Mouse (Mus musculus) kidney, adult 11 months (tissue): ENCODE data around the gene Wipf1.
A peak's percentile ranks its signal among the peaks of the same experiment; 100 is the strongest.
"Not testable (repeated sequence)": the region's sequence is repeated elsewhere in the genome, so short reads cannot be mapped to it uniquely, and the experiment has no call there.

Experiments used
- DNase-seq: peaks from one replicate; pipeline ENCODE4 v3.0.0; 2022

The Wipf1 gene

DNA sequence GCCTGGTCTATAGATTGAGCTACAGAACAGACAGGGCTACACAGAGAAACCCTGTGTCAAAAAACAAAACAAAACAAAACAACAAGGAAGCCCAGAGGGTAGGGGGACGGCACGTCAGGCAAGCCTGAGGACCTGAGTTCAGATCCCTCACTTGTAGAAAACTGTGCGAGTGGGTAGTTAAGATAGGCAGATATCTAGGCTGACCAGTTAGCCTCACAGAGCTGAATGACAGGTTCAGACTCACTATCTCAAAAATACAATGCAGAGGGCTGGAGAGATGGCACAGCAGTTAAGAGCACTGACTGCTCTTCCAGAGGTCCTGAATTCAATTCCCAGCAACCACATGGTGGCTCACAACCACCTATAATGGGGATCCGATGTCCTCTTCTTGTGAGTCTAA lies 23.2 kb downstream of the Wipf1 start:
- not testable (repeated sequence) for DNase-seq

DNA sequence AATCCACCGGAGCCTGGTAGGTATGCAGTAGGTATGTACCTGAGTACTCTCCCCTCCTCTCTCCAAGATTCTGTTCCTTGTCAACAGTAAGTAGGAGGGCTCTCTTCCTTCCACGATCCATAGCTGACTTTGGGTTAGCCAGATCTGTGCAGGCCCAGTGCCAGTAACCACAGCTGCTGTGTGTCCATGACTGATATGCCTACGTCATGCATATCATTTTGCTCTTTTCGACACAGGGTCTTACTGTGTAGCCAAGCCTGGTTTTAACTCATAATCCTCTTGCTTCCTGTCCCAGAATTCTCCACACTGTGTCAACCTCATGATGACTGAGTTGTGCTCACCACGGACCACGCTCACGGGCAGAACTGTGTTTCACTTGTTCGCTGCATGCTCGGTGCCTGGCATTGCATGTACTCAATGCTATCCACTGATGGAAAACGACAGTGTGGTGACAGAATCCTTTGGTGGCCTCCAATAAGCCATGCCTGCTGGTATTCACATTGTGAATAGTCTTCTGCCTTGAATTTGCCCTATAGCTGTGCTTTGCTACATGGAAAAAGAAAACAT lies 26.6 kb downstream of the Wipf1 start:
- DNase-seq = no peak

DNA sequence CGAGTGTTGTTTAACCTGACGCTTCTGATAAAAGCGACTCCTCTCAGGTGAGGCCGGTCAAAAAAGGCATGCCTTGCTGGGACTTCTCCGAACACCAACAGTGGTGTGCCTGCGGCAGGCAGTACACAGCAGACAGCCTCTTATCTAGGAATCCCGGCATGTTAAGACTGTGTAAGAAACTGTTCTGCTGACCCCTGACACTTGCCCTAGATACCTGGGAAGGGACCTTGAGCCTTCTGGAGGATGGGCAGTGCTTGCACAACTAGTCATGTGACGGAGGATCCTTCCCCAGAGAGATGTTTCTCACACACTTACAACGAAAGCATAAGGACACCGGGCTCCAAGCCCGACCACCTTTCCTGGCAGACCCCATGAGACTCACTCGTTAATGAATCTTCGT lies 28.7 kb downstream of the Wipf1 start:
- peak; percentile 60 for DNase-seq

DNA sequence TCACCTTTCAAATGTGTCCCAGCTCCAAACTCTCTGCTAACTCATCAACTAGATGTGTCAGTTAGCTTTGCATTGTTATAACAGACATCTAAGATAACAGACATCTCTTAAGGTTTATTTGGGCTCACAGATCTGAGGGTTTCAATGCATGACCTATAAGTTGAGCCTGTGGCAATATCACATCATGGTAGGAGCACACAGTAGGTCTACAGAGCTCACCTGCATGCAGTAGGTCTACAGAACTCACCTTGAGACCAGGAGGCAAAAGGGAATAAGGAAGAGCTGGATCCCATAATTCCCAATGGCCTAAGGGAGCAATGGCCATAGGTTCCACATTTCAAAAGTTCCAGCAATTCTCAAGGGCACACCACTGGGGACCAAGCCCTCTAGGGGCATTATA lies 31.2 kb downstream of the Wipf1 start:
- no peak for DNase-seq

DNA sequence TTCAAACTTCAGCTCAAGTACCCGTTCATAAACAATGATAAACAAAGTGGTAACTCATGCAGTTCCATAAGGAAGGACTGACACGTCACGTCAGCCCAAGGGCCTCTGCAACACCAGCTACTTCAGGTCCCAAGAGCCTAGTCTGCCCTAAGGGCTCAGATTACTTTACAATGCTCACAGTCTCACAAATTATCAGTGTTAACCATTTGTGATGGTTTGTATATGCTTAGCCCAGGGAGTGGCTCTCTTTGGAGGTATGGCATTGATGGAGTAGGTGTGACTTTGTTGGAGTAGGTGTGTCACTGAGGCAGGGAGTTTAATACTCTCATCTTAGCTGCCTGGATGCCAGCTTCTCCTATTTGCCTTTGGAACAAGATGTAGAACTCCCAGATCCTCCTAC lies 32.0 kb downstream of the Wipf1 start:
- no peak for DNase-seq

DNA sequence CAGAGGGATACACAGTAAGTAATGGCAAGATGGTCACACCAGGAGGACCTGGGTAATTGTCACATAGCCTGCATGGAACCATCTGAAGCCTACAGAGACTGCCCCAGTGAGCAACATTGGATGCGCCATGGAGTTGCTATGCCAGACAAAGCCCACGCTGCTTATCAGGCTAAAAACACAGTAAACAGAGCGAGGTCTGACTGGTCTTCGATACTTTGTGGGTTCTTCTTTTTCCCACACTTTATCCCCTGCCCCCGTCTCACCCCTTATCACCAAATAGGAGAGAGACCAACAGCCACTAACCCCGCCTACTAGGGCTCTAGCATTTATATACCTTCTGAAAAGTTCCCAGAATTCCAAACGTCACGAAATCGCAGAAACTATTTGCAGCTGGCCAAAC lies 32.6 kb downstream of the Wipf1 start:
- no peak for DNase-seq

DNA sequence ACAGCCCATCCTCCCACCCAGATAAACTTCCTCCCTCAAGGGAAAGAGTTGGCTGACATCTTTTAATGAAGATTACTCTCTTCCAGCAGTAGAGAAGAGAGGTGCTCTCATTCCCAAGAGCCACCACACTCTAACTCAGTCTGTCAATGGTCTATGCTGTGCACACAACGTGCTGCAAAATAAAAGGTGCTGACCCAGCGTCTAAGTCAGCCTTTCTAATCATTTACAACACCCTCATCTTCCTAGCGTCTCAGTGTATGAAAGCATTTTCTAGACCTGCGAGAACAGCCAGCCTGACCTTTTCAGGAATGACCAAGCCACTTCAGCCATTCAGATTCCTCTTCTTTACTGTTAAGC lies 33.2 kb downstream of the Wipf1 start:
- peak; percentile 30 for DNase-seq

DNA sequence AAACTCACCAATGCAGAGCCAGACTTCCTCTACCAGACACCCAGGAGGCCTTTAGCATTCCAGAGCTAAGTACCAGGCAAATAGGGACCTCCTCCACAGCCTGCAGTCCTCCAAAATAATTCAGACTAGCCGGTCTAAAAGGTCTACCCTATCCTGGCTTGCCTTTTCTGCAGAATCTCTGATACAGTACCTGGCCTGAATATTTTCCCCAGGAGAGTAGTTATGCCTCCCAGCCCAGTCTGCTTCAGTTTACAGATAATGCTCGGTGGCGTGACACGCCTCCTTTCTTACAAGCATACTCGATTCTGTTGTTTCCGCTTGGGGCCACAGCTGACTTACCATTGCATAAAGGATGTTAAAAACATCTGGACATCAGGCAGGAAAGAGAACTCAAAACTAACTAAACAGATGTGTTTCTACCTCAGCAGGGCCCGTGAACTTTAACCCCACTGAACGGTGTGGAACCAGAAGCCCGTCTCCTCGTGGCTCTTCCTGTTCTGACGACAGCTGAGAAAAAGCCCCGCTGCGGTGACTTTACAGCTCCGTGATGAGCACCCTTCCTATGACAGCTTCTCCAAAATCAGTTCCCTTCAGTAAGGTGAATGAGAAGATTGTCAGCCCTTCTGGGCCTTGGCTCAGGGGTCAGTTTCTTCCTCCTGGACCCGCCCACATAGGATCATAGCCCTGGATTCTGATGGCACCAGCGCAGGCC lies 33.8 kb downstream of the Wipf1 start:
- no peak for DNase-seq

DNA sequence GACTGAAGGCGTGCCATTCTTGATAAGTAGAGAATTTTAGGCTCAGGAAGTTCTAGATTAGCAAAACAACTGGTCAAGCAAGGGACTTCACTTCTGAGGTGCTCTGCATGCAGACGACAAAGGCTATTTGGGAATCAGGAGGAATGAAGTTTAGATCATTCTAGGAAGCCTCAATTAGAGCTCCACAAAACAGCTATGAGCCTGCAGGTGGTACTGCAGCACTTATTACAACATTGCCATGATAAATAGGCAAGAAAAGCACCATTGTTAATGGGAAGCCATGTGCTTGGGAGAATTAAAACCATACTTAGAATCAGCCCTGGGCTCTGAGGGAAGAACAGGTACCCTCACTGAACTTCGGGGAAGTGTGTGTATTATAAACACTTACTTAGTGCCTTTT lies 36.0 kb downstream of the Wipf1 start:
- no peak for DNase-seq

DNA sequence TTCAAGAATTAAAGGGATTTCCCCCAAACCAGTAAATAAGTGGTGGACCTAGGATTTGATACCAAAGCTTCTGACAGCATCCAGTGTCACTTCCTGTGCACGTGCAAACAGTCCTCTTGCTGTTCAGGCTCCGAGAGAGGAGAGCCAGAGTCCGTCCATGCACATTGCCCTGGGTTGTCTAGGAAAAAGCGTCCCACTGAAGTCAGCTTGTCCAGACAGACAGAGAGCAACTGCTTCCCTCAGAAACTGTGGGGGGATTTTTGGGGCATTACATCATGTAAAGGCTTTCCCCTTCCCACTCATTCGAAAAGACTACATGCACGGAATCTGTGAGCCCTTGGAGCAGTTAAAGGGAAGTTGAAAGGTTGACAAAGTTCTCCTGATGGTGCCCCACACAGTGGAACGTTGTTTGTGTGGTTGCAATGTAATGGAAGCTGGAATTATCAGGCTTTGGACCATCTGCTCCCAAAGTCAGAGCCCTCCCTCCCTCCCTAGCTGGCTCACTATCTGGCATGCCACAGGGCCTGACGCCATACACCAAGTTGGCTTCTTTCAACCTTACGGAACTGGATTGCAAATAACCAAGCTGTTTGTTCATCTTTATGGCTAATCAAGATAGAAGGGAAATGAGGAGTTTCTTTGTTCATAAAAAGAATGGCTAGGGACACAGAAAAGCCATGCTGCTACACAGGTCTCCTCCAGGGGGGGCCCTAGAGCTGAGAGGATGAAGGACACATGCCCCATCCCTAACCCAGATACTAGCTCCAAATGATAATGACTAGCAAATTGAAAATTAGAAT lies 37.9 kb downstream of the Wipf1 start:
- DNase-seq = no peak

DNA sequence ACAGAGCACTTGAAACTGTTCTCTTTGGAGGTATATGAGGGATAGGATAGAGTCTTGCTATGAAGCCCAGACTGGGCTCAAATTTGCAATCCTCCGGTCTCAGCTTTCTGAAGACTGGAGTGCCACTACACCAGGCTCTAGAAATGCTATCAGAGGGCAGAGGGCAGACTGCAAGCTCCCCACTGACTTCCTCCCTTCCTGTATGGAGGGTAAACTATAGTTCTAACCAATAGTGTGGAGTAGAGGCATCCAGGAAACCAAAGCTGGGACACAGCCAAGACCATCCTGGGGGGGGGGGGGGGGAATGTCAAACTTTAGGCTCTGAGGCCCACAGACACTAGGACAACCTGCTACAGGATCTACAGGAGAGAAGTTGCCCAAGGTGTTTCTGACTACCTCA lies 39.1 kb downstream of the Wipf1 start:
- DNase-seq = no peak

DNA sequence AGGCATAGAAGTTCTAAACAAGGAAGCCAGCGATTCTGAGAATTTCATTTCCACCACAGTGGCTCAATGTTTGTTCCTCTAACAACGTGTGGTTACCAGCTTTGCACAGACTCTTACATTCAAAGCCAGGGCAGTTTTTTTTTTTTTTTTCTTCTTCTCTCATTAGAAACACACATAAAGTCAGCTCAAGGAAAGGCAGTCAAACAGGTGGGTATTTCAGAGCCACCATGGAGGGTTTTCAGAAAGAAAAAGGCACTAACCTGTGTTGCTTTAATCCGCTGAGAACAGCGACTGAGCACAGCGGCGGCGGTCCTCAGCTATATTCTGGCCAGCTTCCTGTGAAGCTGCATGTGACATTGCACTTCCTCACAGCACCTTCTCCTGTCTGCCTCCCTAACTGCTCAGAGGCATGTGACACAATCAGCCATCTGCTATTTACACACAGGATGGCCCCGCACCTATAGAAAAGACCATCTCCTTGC lies 43.4 kb downstream of the Wipf1 start:
- no peak for DNase-seq

DNA sequence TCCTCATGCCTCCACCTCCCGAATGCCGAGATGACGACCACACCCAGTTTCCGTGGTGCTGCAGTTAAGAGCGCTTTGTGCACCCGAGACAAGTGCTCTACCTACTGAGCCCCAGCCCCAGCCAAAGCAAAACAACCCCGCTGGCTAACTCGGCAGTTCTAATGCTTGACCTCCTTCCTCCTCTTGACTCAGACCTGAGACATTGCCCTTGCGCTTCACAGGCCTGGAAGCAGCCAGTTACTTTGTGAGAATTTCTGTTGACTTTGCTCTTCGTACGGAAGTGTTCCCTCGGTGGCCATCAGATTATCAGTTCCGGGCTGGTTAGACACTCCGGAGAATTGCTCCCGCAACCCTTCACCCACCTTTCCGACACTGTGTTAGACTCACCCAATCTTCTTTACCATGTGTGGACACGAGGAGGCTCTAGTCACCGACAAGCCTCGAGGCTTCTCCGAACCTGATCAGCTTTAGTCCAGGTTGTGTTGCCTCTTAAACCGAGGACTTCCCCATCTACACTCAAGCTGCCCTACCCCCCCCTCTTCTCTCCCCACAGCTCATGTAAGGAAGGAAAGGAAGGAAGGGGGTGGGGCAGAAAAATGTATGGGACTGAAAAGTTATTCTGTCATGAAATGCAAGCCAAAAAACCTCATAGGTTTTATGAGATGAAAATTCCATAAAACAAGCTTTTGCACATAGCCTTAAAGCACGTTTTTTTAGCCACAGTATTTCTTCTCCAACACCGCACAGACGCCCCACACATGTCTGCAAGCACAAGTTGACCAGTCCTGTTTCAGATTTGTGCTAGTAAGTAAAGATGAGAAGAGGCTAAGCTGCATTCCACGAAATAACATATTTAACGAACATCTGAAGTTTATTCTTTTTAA lies 44.1 kb downstream of the Wipf1 start:
- DNase-seq = no peak

DNA sequence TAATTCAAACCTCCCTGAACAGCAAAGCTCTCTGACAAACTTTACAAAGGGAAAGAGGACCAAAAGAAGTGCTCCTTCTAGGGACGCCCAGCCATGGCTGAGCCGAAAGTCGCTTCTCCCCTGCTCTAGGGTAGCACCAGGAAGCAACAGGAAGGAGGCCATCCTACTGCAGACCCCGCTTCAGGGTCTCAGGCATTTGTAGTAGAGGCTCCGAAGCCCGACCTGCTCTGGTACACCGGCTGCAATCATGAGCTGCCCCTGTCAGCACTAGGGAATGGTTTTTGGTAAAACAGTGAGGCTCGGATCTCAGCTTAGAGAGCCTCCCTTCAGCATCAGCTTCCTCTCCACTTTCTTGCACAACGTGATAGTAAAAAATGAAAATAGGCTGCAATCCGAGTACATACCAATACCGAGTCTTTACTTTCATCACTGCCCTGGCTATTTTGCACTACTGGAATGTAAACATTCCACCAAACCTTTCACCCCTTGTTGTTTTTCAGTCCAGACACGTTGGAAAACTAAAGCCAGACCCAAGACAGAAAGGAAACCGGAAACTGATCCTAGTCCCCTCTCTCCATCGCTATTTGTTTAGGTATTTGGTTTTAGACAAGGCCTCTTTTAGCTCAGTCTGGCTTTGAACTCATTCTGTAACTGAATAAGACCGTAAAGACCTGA lies 44.8 kb downstream of the Wipf1 start:
- DNase-seq = no peak

DNA sequence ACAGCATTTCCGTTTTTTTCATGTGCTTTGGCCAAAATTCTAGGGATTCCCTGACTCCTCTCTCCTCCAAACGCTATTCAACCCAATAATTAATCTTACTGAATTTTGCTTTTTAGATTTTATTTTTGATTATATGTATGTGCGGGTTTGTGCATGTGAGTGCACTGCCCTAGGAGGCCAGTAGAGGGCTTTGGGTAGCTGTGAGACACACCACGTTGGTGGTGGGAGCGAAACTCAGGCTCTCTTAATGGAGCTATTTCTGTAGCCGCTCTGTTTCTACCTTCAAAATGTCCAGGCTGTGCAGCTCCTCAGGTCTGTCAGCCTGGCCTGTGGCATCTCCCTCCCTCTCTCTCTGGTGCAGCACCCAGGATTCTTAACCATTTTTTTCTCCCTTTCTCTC lies 50.7 kb downstream of the Wipf1 start:
- no peak for DNase-seq

DNA sequence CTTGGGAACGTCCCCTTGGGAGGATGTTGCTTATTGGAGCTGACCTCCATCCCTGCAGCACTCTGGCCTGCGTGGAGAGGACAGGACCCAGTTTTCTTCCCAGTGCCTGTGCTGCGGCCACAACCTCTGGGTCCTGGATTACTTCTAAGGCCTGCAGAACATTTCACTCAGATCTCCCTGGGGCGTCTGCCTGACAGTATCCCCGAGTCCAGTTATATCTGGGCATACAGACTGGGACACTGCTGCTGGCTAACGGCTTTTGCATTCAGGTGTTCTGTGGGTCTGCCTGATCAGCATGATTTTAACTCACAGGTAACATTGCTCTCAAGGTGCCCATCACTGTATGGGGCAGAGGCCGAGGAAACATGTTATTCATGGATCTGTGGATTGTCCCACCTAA lies 52.0 kb downstream of the Wipf1 start:
- DNase-seq = no peak

DNA sequence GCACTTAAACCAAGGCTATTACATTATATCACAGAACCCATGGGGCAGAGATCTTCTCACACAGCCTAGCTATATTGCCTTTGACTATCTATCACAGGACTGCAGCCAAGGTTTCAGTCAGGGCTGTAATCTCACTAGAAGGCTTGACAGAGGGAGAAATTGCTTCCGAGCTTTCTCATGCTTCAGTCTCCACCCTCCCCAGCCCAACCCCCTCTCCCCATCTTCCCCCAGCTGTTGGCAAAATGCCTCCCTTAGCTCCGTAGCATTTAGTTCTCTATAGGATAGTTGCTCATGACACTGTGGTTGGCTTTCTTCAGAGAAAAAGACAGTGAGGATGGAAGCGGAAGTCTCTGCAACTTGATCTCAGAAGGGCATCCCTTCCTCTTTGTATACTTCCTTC lies 54.0 kb downstream of the Wipf1 start:
- no peak for DNase-seq

DNA sequence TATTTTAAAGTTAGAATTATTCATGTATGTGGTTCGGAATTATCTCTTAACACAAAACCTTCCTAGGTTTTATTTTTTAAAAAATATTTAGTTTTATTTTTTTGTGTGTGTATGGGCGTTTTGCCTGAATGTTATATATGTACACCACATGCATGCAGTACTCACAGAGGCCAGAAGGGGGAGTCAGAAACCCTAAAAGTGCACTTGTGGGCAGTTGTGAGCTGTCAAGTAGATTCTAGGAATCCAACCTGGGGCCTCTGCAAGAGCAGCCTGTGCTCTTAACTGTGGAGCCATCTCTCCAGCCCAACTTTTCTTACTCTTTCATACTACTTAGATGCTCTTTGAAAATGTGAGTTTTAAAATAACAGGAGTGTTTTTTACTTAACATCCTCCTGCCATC lies 57.4 kb downstream of the Wipf1 start:
- DNase-seq = no peak

DNA sequence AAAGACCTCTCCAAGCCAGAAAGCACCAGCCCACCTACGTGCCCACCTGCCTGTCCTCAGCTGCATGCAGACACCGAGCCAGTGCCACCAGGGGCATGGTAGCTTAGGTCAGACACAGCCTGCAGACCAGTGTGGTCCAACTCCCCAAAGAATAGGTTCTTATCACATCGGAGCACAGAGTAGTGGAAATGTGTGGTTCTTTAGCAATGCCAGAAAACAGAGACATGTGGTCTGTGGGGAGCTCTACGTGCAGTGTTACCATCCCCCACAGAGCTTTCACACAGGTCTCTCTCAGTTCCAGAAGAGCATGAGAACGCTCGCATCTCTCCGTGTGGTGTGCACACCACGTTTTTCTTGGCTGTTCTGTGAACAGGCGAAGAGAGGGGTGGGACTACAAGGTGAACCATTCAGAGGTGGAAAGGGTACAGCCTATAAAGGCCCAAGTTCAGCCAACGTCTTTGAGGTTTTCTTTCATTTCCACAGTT lies 59.3 kb downstream of the Wipf1 start:
- no peak for DNase-seq

DNA sequence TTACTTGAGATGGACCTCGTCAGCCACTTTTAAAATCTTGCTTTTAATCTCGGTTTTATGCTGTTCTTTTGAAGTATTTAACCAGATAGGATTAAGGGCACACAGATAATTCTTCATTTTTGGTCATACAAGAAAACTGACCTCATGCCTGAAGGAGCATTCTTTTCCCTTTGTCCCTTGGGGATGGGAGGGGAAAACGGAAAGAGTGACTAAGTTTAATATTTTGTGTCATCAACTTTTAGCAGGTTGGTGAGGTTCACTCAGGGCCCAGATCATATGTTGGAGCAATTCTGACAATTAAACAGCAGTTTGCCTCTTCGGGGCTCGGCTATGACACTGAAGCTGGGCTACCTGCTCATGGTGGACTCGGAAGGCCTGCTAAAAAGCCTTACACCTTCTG lies 60.0 kb downstream of the Wipf1 start:
- no peak for DNase-seq

DNA sequence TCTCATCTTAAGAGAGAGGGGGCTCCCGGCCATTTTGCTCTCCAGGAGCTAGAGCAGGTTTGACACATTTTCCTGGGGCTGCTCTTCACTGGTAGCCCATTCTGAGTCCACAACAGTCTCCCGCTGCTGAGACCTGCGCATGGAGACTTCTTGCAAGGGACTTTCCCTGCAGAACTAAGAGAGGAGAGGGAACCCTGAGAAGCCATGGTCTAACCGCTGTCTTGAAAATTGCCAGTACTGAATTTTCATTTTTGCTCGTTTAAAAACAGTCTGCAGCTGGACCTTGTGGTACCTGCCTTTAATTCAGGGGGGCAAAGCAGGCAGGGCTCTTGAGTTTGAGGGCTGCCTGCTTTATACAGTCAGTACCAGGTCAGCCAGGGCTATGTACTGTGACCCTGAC lies 60.5 kb downstream of the Wipf1 start:
- no peak for DNase-seq

DNA sequence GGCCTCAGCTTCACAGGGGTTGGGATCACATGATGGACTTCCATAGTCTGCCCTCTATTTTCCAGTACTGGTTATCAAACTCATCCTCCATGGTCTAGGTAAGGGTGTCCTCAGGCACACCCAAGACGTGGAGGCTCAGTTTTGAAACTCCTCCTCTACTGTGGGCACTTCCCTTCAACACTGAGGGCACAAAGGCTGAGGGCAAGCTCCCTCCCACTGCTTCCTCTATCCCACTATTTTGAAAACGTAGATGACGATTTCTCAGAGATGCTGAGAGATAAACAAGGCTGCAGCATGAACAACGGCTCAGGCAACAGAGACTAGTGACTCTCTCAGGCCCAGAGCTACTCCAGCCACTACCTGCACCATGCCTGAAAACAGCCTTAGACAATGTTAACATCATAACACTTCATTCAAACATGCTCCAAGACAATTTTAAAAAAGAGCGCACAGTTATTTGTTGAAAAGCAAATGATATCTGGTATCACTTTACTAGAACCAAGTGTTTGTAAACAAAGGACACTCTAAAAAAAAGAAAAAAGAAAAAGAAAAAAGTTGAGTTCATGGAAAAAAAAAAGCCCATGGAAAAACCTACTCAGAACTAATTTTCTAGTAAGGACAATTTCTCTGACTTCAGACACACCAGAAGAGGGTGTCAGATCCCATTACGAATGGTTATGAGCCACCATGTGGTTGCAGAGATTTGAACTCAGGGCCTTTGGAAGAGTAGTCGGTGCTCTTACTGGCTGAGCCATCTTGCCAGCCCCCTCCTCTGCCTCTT lies 62.3 kb downstream of the Wipf1 start:
- no peak for DNase-seq
